ENCODE assay signal across 9 mouse cellular contexts in the genomic region with DNA sequence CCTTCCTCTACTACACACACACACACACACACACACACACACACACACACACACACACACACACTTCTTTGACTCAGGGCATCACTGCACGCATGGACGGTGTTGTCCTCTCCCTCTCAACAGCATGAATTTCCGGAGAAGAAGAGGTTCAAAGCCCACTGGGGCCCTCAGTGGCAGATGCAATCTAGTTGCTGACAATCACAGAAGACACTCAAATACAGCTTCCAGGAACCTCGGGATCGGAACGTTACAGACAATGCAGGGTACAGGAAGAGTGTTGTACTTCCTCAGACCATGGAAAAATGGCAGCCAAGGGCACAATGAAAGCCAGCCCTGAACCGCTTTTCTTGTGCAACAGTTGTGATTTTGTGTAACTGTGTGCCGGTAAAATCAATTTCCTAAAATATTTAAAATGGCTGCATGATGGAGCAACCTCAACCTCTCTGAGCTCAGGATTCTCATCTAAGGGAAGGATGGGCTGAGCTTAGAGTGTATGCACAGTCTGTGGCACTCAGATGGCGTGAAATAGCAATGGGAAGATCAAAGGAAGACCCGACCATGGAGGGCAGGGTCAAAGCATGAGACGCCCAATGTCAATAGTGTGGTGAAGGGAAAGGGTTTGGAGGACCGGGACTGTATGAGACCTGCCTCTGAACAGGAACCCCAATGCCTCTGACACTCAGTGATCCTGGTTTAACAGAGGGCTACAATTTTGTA. TPM values are rescaled to one million over a fixed set of nuclear protein-coding genes. Genes with fewer than 3 reads are reported as not detected.
A peak's percentile ranks its signal among the peaks of the same experiment; 100 is the strongest.
DNase-seq lines count a peak whose midpoint lies in the region; ATAC-seq and TF ChIP-seq lines count a peak whose summit lies in the region.
"Had no signal": no experiment of that assay in that cellular context is flagged by ENCODE, and none has a peak within 500 bp of the region (broad histone marks: within the 10 kb centered on the region; RNA-seq: fewer than 3 reads in every experiment).

No protein-coding gene starts in this region.

- H3K4me3 ChIP-seq in heart, postnatal 0 days (ENCODE audit: low read depth, low read length) = no peak overlapping the region; the same call in 1 of the 2 replicates
- H3K4me3 ChIP-seq in lung, embryonic 14.5 days (ENCODE audit: low read depth, low read length) = no peak overlapping the region

- TF ChIP-seq CTCF in heart, postnatal 0 days (IDR thresholded peaks at IDR 0.05; ENCODE audit: low read depth) = no peak
- no peak for TF ChIP-seq CTCF in lung, embryonic 14.5 days (IDR thresholded peaks at IDR 0.05; ENCODE audit: low read depth)

- H3K4me1 ChIP-seq in heart, postnatal 0 days (ENCODE audit: control insufficient read depth, insufficient read depth) = peaks cover 37% of the 10 kb centered on the region
- H3K4me1 ChIP-seq in lung, embryonic 14.5 days (ENCODE audit: insufficient read depth) = peaks cover 16% of the 10 kb centered on the region

- WGBS in heart, postnatal 0 days = 63% methylated on average over 12 of the region's 12 CpGs
- 46% methylated on average over 12 of the region's 12 CpGs for WGBS in lung, embryonic 14.5 days

- peak; percentile 12 to 15 for DNase-seq in spleen, adult 18-20 months
- DNase-seq in spleen, postnatal 14 days (ENCODE audit: low spot score in 2 of 2) = no peak
- DNase-seq in heart, postnatal 0 days (ENCODE audit: low spot score) = no peak
- DNase-seq in lung, embryonic 14.5 days = peak; percentile 21
- DNase-seq in urinary bladder, adult 18-20 months (ENCODE audit: low spot score in 2 of 2) = no peak
- DNase-seq in left cerebral cortex, postnatal 36 days (ENCODE audit: low spot score in 2 of 2) = no peak

- no peak; the same call in 1 of the 2 replicates for ATAC-seq in heart, postnatal 0 days (ENCODE audit: insufficient read depth, low read depth)
- no peak for ATAC-seq in lung, embryonic 14.5 days (ENCODE audit: insufficient read depth)
- ATAC-seq in neutrophil, adult 5-6 weeks (ENCODE audit: extremely low read depth, insufficient number of reproducible peaks, low FRiP score, poor library complexity, severe bottlenecking) = peak; percentile 16; the same call in 1 of the 2 replicates
- no peak for ATAC-seq in erythroid progenitor cell, adult 5-6 weeks (replicated peaks; ENCODE audit: low FRiP score, poor library complexity, severe bottlenecking)

- peak overlapping the region; percentile 69 for H3K27ac ChIP-seq in heart, postnatal 0 days (ENCODE audit: low read depth)
- H3K27ac ChIP-seq in lung, embryonic 14.5 days (ENCODE audit: low read depth) = peak overlapping the region; percentile 81; the same call in 1 of the 2 replicates
- H3K27ac ChIP-seq: macrophage had no signal

- H3K4me2 ChIP-seq in heart, postnatal 0 days (ENCODE audit: low read depth, low read length) = peak overlapping the region; percentile 41
- H3K4me2 ChIP-seq in lung, embryonic 14.5 days = peak overlapping the region; percentile 48

- no peak overlapping the region for H3K9ac ChIP-seq in heart, postnatal 0 days (replicated peaks; ENCODE audit: low read depth, low read length)
- no peak overlapping the region for H3K9ac ChIP-seq in lung, embryonic 14.5 days

- H3K36me3 ChIP-seq in heart, postnatal 0 days (replicated peaks; ENCODE audit: control insufficient read depth, insufficient read depth, low read length) = no peaks in the 10 kb centered on the region; the same call in 1 of the 2 replicates
- H3K36me3 ChIP-seq in lung, embryonic 14.5 days (ENCODE audit: insufficient read depth) = no peaks in the 10 kb centered on the region

- intact Hi-C loops in left cerebral cortex, postnatal 36 days (cut with DNase I) = no loop called here

- H3K27me3 ChIP-seq in heart, postnatal 0 days (ENCODE audit: control insufficient read depth, insufficient read depth, low read length) = no peaks in the 10 kb centered on the region
- no peaks in the 10 kb centered on the region for H3K27me3 ChIP-seq in lung, embryonic 14.5 days (ENCODE audit: insufficient read depth, low read length)

- TF ChIP-seq EP300 in heart, postnatal 0 days (IDR thresholded peaks at IDR 0.05; ENCODE audit: low read depth) = no peak

- no peaks in the 10 kb centered on the region for H3K9me3 ChIP-seq in heart, postnatal 0 days (replicated peaks; ENCODE audit: control insufficient read depth, low read length)
- no peaks in the 10 kb centered on the region for H3K9me3 ChIP-seq in lung, embryonic 14.5 days (ENCODE audit: low read depth, low read length)

RNA-seq across cellular contexts. Expression of a gene that starts 33.3 kb away (rescaled TPM):
- 8.6 and 21.3 TPM in 2 replicates for total RNA-seq in heart, postnatal 0 days (2014; rRNA removed; ENCODE audit: low replicate concordance)
- polyA plus RNA-seq in heart, postnatal 0 days (2015; fragmentation: Nextera tagmentation; extraction: Ambion mirVana) = 13.5 and 17.4 TPM in 2 replicates
- 17.7 and 19.8 TPM in 2 replicates for polyA plus RNA-seq in lung, embryonic 14.5 days (2014; fragmentation: Nextera tagmentation; extraction: Ambion mirVana)
- 34.1 and 34.7 TPM in 2 replicates for total RNA-seq in neutrophil, adult 5-6 weeks (2017)
- total RNA-seq in erythroid progenitor cell, adult 5-6 weeks (2015; ENCODE audit: low replicate concordance) = 3.4 and 9.4 TPM in 2 replicates
- 0.51 and 4.0 TPM in 2 replicates for total RNA-seq in erythroid progenitor cell, adult 5-6 weeks (2017; ENCODE audit: low replicate concordance)
- total RNA-seq in left cerebral cortex, postnatal 36 days (2021) = 10 to 100 TPM; 39.8 to 45.0 TPM

Comparison
In these comparisons a context has a peak if more than half of its experiments do, and no peak if none do; other contexts are left out.
1. DNase-seq: peak in spleen, adult 18-20 months (2 of 2) and lung, embryonic 14.5 days (single experiment); none in spleen, postnatal 14 days (0 of 2), heart, postnatal 0 days (single experiment), urinary bladder, adult 18-20 months (0 of 2) and left cerebral cortex, postnatal 36 days (0 of 2).